Mouse (Mus musculus): Measurements from ENCODE around the gene Nmur1. TPM values are rescaled to one million over a fixed set of nuclear protein-coding genes. Genes with fewer than 3 reads are reported as not detected.
A peak's percentile ranks its signal among the peaks of the same experiment; 100 is the strongest.

The Nmur1 gene
- total and polyA plus RNA-seq, 2 experiments from 2014 or later = 0.31 TPM; not detected in 1

DNA sequence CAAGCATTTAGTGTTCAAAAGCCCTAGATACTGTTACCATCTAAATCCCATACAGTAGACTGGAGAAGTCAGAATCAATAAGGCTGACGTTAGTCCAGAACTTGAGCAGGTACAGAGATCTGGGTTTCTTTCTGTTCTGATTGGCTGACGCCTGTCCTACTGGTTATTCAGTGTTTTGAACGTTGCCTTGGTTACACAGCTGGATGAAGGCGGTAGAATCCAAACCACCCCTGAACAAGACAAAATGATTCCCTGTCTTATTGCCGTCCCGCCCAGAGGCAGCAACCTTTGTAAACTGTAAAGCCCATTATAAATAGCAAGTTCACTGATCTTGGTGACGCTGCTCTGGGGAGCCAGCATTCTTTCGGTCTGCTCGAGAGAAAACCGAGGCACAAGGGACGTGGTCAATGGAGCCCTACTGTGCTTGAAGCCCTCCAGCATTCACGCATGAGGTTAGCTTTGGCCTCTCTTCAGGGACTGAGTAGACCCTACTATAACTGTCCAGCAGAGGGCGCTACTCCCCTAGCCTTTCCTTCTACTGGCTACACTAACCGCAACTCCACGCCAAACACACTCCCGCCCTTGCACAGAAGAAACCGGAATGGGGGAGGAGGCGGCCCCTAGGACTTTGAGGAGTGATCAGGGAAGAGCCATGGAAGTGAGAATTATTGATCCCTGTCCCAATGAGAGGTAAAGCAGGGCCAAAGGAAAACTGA, 14.3 kb upstream of the Nmur1 start:
- TF ChIP-seq EP300 (IDR thresholded peaks at IDR 0.05; ENCODE audit: low read depth) = peak; percentile 80
- TF ChIP-seq CTCF (IDR thresholded peaks at IDR 0.05; ENCODE audit: low read depth) = peak; percentile 98
- peak overlapping the region; percentile 82 for H3K4me2 ChIP-seq (ENCODE audit: low read depth, low read length)
- WGBS = 4% methylated on average over 18 of the region's 18 CpGs
- H3K4me1 ChIP-seq (ENCODE audit: control insufficient read depth, insufficient read depth) = peaks cover 44% of the 10 kb centered on the region
- ATAC-seq (ENCODE audit: insufficient read depth, low read depth) (peak; percentile 73), DNase-seq (ENCODE audit: low spot score) (peak; percentile 98)
- H3K9ac ChIP-seq (replicated peaks; ENCODE audit: low read depth, low read length) = peak overlapping the region; percentile 77; the same call in 1 of the 2 replicates
- no peaks in the 10 kb centered on the region for H3K27me3 ChIP-seq (ENCODE audit: control insufficient read depth, insufficient read depth, low read length)
- H3K27ac ChIP-seq (ENCODE audit: low read depth) = peak overlapping the region; percentile 100
- H3K4me3 ChIP-seq (ENCODE audit: low read depth, low read length) = peak overlapping the region; percentile 52
- H3K36me3 ChIP-seq (replicated peaks; ENCODE audit: control insufficient read depth, insufficient read depth, low read length) = no peaks in the 10 kb centered on the region
- no peaks in the 10 kb centered on the region for H3K9me3 ChIP-seq (replicated peaks; ENCODE audit: control insufficient read depth, low read length)

DNA sequence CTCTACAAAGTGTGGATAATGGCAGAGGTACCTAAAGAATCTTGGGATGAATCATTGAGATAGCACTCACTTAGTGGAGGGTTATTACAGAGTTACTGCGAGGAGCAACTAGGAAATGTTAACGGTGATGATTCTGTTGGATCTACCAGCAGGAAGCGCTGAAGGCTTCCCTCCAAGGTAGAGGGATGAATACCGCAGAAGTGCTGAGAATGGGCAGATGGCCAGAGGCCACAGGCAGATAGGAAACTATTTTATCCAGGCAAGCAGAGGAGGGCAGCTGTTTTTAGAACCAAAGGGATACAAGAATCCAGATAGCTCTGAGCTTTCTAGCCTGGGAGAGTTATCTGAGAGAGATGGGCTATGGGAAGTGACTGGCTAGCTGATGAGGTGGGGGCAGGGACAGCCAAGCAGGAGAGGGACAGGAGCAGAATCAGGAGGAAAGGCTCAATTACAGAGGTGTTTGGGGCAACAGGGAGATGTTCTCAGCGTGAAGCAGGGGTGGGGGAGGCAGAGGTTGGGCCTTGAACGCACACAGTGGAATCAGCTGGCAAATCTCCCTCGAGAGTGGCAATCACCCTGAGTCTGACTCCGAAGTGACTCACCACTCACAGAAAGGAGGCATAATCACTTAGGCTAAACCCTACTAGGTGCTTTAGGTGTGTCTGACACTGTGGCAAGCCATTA, 13.6 kb upstream of the Nmur1 start:
- H3K4me3 ChIP-seq (ENCODE audit: low read depth, low read length) = no peak overlapping the region
- DNase-seq (ENCODE audit: low spot score) (no peak), ATAC-seq (ENCODE audit: insufficient read depth, low read depth) (no peak)
- no peak for TF ChIP-seq CTCF (IDR thresholded peaks at IDR 0.05; ENCODE audit: low read depth)
- no peak for TF ChIP-seq EP300 (IDR thresholded peaks at IDR 0.05; ENCODE audit: low read depth)
- no peaks in the 10 kb centered on the region for H3K27me3 ChIP-seq (ENCODE audit: control insufficient read depth, insufficient read depth, low read length)
- 0 out of 2 replicates have a peak overlapping the region, but pooled peaks have one; percentile 12 for H3K4me2 ChIP-seq (ENCODE audit: low read depth, low read length)
- H3K9me3 ChIP-seq (replicated peaks; ENCODE audit: control insufficient read depth, low read length) = no peaks in the 10 kb centered on the region
- WGBS = 9% methylated on average over 8 of the region's 8 CpGs
- H3K27ac ChIP-seq (ENCODE audit: low read depth) = peak overlapping the region; percentile 100
- H3K4me1 ChIP-seq (ENCODE audit: control insufficient read depth, insufficient read depth) = peaks cover 51% of the 10 kb centered on the region
- no peaks in the 10 kb centered on the region for H3K36me3 ChIP-seq (replicated peaks; ENCODE audit: control insufficient read depth, insufficient read depth, low read length)
- 0 out of 2 replicates have a peak overlapping the region, but pooled peaks have one; percentile 14 for H3K9ac ChIP-seq (replicated peaks; ENCODE audit: low read depth, low read length)

DNA sequence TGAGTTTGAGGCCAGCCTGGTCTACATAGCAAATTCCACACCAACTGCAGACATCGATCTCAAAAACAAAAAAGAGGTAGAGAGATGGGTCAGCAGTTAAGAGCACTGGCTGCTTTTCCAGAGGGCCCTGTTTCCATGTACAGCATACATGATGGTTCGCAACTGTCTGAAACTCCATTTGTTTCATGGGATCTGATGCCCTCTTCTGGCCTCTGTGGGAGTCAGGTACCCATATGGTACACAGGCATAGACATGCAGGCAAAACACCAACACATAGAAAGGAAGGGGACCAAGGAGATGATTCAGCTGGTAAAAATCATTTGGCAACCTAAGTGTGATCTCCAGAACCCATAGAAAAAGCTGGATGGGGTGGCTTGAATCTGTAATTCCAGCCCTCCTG, 12.5 kb upstream of the Nmur1 start:
- WGBS = 64% methylated on average over 2 of the region's 2 CpGs
- Histone ChIP-seq H3K27me3 (ENCODE audit: control insufficient read depth, insufficient read depth, low read length) (no peaks in the 10 kb centered on the region), H3K9ac (replicated peaks; ENCODE audit: low read depth, low read length) (no peak overlapping the region), H3K27ac (ENCODE audit: low read depth) (0 out of 2 replicates have a peak overlapping the region, but pooled peaks have one; percentile 100), H3K4me3 (ENCODE audit: low read depth, low read length) (no peak overlapping the region), H3K4me2 (ENCODE audit: low read depth, low read length) (no peak overlapping the region), H3K9me3 (replicated peaks; ENCODE audit: control insufficient read depth, low read length) (no peaks in the 10 kb centered on the region), H3K4me1 (ENCODE audit: control insufficient read depth, insufficient read depth) (peaks cover 55% of the 10 kb centered on the region), H3K36me3 (replicated peaks; ENCODE audit: control insufficient read depth, insufficient read depth, low read length) (no peaks in the 10 kb centered on the region)
- peak; percentile 60 for TF ChIP-seq CTCF (IDR thresholded peaks at IDR 0.05; ENCODE audit: low read depth)
- no peak for TF ChIP-seq EP300 (IDR thresholded peaks at IDR 0.05; ENCODE audit: low read depth)
- peak; percentile 57 for DNase-seq (ENCODE audit: low spot score)
- ATAC-seq (ENCODE audit: insufficient read depth, low read depth) = no peak

DNA sequence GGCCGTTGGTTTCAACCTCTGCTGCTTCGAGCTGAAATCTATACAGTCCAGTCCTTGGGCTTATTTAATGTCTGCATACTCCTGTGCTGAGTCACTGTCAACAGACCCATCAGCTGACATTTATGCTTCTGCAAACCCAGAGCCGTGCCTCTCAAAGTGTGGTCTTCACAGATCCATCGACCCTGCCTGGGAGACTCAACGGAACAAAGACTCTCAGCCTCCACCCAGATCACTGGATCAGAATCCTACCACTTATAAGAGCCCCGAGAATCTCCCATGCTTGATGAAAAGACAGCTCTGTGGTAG, 11.9 kb upstream of the Nmur1 start:
- no peak overlapping the region for H3K4me2 ChIP-seq (ENCODE audit: low read depth, low read length)
- H3K9me3 ChIP-seq (replicated peaks; ENCODE audit: control insufficient read depth, low read length) = no peaks in the 10 kb centered on the region
- 33% methylated on average over 6 of the region's 6 CpGs for WGBS
- no peak for ATAC-seq (ENCODE audit: insufficient read depth, low read depth)
- no peak overlapping the region for H3K4me3 ChIP-seq (ENCODE audit: low read depth, low read length)
- no peak overlapping the region for H3K9ac ChIP-seq (replicated peaks; ENCODE audit: low read depth, low read length)
- no peaks in the 10 kb centered on the region for H3K27me3 ChIP-seq (ENCODE audit: control insufficient read depth, insufficient read depth, low read length)
- TF ChIP-seq CTCF (IDR thresholded peaks at IDR 0.05; ENCODE audit: low read depth) (no peak), EP300 (IDR thresholded peaks at IDR 0.05; ENCODE audit: low read depth) (no peak)
- peaks cover 51% of the 10 kb centered on the region for H3K4me1 ChIP-seq (ENCODE audit: control insufficient read depth, insufficient read depth)
- H3K36me3 ChIP-seq (replicated peaks; ENCODE audit: control insufficient read depth, insufficient read depth, low read length) = no peaks in the 10 kb centered on the region
- no peak for DNase-seq (ENCODE audit: low spot score)
- H3K27ac ChIP-seq (ENCODE audit: low read depth) = peak overlapping the region; percentile 18; the same call in 1 of the 2 replicates

DNA sequence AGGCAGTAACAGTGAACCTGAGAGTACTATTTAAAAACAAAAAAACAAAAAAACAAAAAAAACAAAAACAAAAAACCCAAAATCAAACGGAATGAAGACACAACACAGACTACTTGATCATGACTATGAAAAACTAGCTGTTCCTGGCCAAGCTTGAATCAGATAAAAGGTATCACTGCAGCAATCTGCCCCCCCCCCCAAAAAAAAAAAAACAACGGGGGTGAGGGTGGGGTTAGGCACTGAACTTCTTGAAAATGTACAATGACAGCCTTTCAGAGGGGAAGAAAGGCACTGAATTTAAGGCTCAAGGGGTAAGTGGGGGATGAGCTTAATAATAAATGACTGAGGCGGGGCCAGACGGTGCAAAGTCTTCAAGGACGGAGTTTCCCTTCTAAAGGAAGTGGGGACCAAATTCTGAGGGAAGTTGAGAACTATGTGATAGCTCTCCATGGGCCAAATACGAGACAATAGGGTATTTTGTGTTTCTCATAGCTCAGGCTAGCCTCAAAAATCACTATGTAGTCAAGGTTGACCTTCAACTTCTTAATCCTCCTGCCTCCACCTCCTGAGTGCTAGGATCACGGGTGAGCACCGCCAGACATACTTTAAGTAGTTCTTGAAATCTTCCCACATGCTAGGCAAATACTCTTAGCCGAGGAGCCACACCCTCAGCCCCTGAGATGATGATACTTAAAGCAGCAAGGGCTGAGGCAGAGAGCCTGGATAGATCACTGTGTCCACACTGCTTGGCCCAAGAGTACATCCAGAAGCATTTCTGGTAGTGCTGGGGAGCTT, 11.4 kb upstream of the Nmur1 start:
- no peak overlapping the region for H3K4me2 ChIP-seq (ENCODE audit: low read depth, low read length)
- no peaks in the 10 kb centered on the region for H3K27me3 ChIP-seq (ENCODE audit: control insufficient read depth, insufficient read depth, low read length)
- ATAC-seq (ENCODE audit: insufficient read depth, low read depth) = no peak
- H3K36me3 ChIP-seq (replicated peaks; ENCODE audit: control insufficient read depth, insufficient read depth, low read length) = no peaks in the 10 kb centered on the region
- peaks cover 50% of the 10 kb centered on the region for H3K4me1 ChIP-seq (ENCODE audit: control insufficient read depth, insufficient read depth)
- WGBS = 69% methylated on average over 9 of the region's 9 CpGs
- H3K9me3 ChIP-seq (replicated peaks; ENCODE audit: control insufficient read depth, low read length) = no peaks in the 10 kb centered on the region
- no peak overlapping the region for H3K4me3 ChIP-seq (ENCODE audit: low read depth, low read length)
- H3K9ac ChIP-seq (replicated peaks; ENCODE audit: low read depth, low read length) = no peak overlapping the region
- no peak for DNase-seq (ENCODE audit: low spot score)
- TF ChIP-seq EP300 (IDR thresholded peaks at IDR 0.05; ENCODE audit: low read depth) (no peak), CTCF (IDR thresholded peaks at IDR 0.05; ENCODE audit: low read depth) (no peak)
- peak overlapping the region; percentile 18; the same call in 1 of the 2 replicates for H3K27ac ChIP-seq (ENCODE audit: low read depth)
